Mouse (Mus musculus) gonadal fat pad, adult 2 months (tissue): ENCODE results near the gene Prtg. TPM values are rescaled to one million over a fixed set of nuclear protein-coding genes. Genes with fewer than 3 reads are reported as not detected.

Source experiments
- DNase-seq: peaks from one replicate; pipeline ENCODE4 v3.0.0-alpha.2; 2012; ENCODE audit warnings: low read depth
- polyA plus RNA-seq: library from polyadenylated mRNA; depleted of rRNA; stranded (reverse); fragments of >200 nt; gene quantifications from 2 replicates; pipeline ENCODE4 v1.2.3, GENCODE M21; 2012

Gene Prtg
- polyA plus RNA-seq, 1 experiment, result 0.18 TPM

DNA sequence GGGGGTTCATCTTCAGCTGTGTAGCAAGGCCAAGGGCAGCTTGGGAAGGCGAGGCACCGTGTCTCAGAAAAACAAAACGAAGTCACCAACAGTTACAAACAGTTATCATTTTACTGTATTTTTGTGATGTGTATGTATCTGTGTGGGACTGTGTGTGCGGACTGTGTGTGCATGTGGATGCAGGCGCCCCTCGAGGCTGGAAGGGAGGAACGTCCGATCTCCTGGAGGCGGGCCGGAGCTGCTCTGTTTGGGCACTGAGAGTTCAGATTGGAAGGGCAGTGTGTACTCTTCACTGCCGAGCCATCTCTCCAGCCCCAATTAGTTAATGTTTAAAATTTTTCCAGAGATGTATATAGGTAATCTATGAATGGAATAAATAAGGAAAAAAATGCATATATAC lies 55.5 kb downstream of the Prtg start:
- DNase-seq, result no peak

- no peak for DNase-seq
Observed at GRCm38 (mm10) chr9:72862955-72863354, 56.3 kb downstream of the Prtg start.

DNA sequence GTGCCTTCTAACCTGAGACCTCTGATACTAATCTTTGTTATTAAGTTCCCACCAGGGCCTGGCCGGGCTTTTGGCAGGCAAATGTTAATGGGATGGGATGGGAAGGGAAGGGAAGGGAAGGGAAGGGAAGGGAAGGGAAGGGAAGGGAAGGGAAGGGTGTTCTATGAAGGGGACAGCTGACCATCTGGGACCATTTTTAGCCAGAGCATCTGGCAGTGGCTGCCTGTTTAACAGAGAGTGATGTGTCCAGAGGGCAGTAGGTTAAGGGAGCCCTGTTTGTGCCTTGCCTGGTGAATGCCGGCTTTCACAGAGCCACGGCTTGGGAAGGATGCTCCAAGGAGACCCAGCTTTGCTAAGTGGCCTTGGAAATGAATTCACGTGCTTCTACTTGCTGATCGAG lies 57.1 kb downstream of the Prtg start:
- no peak for DNase-seq

GRCm38 (mm10) chr9:72867434-72867833 lies 60.8 kb downstream of the Prtg start:
- no peak for DNase-seq

DNA sequence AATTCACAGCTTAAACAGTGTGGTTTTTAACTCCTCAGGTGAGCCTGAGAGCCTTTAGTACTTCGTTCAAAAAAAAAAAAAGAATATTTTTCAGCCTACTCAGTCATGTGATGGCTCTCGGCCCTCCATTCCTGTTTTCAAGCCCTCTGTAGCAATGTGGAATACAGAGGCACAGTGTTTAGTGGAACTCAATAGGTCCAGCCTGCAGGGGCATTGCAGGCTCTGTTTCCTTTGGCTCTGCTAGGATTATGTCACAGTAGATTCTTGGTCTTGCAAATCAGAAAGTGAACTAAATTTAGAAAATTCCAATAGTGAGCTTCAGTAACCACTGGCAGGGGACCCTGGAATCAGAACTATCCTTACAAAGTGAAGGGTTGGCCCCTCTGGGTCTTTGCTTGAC lies 62.1 kb downstream of the Prtg start:
- DNase-seq, result no peak

DNA sequence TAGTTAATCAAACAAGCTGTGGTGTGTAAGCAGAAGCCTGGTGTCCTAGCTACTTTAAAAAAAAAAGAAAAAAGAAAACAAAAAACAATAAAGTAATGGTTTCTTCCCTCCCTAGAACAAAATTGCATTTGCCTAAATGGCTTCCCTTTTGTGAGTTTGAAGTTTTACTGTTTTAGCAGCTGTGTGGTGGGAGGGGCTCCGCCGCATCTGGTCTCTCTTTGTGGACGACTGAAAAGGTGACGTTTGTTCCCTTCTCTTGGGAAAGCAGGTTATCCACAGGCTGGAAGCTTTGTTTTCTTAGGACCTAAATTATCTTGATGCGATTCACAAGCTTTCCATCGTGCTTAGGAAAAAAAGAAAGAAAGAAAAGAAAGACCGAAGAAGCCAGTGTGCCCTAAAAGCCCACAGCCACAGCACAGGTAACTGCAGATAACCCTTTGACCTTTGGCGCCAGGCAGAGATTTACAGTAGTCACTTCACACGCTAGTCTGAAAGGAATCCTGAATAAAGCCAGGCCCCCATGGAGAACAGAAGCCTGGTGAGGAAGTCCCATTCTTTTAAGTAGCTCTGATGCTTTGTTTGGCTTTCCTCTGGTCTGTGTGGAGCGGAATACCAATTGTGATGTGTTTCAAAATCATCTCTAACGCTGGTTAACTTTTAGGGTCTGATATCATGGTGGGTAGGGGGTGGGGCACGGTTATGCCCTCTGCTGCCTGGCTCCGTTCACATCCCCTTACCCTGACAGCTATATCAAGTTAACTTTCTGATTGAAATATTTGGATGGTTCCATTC lies 65.0 kb downstream of the Prtg start:
- no peak for DNase-seq

DNA sequence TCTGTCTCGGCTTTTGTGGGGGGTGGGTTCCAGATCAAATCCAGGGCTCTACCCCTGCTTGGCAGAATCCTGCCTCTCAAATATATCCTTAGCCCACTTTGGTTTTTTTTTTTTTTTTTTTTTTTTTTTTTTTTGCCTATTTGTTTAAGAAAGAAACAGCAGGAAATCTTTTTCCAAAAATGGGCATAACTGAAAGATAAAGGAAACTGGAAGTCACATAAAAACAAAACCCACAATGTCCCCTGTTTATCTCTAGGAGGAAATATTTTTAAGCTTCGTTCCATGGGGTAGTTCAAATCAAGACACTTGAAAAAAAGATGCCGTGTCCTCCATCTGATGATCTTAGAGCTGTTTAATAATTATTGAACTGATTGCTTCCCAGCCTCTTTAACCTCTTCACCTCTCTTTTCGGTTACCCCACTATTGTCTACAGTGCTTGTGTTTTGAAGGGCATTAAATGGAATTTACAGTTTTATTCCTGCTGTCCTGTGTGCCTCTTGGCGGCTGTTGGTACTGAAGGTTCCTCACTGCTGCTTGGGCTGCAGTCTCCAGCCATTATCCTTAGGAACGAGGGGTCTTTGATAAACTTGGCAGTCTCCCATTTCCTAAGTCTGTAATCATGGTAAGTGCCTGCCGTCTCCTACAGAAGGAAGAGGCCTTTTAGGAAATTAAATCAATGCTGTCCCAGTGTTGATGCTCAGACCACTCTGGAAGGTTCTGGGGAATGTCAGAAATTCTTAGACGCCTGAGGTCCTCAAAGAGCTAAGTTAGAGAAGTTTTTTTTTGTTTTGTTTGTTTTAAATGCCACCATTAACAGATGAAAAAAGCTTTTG lies 65.8 kb downstream of the Prtg start:
- DNase-seq, result no peak

- DNase-seq, result no peak
Observed at GRCm38 (mm10) chr9:72875878-72876277, 69.2 kb downstream of the Prtg start.

DNA sequence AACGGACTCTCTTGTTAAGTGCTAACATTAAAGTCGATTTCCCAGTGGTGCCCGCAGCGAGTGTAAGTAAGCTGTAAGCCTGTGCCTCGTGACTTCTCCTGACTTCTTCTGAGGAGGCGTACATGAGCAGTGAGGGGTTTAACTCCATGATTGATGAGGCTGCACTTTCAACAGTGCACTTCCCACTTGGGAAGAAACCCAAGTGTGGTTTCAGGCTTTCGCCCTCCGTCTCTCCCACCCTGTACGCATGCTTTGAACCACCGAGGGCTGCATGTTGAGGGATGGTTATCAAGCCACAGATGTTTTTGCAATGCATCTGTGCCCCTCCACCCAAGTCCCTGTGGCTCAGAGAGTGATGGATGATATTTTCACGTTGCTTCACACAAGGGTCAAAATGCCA lies 71.2 kb downstream of the Prtg start:
- no peak for DNase-seq

DNA sequence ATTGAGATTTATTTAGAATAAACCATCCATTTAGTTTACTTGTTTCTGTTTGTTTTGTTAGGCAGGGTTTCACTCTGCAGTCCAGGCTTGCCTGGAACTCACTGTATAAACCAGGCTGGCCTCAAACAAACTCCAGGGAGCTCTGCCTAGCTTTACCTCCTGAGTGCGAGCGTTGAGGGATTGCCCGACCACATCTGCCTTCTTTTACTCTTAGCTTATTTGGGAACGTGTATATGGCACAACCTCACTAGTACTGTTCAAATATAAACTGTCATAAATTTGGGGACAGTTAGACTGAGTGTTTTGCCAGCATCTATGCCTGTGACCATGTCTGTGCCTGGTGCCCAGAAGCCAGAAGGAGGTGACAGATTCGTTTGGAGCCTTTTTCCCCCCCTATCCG lies 72.0 kb downstream of the Prtg start:
- DNase-seq, result no peak

- DNase-seq, result no peak
Observed at GRCm38 (mm10) chr9:72879601-72880000, 72.9 kb downstream of the Prtg start.

GRCm38 (mm10) chr9:72880225-72880960 lies 73.7 kb downstream of the Prtg start:
- DNase-seq, result no peak

GRCm38 (mm10) chr9:72881026-72881768 lies 74.5 kb downstream of the Prtg start:
- no peak for DNase-seq

DNA sequence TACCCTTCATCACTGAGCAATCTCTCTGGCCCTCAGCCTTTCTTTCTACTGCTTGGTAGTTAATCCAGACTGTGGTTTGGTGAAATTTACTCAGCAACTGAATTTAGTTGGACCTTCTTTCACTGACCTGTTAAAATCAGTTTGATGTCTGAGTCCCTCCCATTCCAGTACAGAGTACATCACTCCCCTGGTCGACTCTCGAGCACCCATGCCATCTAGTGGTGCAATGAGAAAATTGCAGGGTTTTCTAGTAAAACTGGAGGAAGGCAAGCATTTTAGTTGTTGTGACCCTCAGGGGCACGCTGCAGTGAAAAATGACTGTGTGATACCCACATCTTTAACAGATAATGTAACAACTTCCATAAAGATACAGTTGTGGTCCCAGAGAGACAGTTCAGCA lies 77.3 kb downstream of the Prtg start:
- DNase-seq, result no peak

- DNase-seq, result no peak
Observed at GRCm38 (mm10) chr9:72889777-72890176, 83.1 kb downstream of the Prtg start.

- DNase-seq, result no peak
Observed at GRCm38 (mm10) chr9:72890499-72891085, 83.9 kb downstream of the Prtg start.

- no peak for DNase-seq
Observed at GRCm38 (mm10) chr9:72892761-72893160, 86.1 kb downstream of the Prtg start.

DNA sequence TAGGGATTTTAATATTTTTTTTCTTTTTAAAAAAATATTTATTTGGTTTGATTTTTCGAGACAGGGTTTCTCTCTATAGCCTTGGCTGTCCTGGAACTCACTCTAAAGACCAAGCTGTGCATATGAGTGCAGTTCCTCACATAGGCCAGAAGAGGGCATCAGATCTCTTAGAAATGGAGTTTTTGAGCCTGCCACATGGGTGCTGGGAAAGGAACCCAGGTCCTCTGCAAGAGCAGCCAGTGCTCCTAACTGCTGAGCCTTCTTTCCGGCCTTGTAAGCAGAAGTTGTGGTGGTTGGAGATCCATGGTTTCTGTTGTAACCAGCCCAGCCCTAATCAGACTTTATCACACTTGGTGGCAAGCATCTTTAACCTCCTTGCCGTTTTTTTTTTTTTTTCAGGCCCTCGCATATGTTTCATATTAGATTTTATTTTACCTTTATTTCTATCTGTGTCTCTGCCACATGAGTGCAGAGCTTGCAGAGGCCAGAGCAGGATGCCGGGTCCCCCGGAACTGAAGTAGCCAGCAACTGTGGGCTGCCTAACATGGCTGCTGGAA lies 88.2 kb downstream of the Prtg start:
- DNase-seq, result no peak

DNA sequence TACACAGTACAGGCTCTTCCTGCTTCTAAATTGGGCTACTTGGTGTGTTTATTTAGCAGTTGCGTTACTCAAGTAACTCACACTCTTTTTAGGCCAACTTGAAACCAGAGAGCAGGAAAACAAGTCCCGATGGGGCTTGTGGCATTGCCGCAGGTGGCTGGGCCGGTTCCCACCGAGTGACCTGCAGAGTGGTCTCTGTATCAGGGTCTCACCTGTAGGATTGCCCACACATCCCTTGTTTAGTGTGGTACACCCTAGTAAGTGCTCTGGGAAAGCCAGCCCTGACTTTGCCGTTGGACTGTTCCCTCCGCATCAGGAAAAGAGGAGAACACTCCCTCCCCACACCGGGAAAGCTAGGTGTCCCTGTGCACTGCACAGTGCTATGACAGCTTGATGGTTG lies 95.4 kb downstream of the Prtg start:
- no peak for DNase-seq

- DNase-seq, result no peak
Observed at GRCm38 (mm10) chr9:72902611-72903010, 95.9 kb downstream of the Prtg start.

DNA sequence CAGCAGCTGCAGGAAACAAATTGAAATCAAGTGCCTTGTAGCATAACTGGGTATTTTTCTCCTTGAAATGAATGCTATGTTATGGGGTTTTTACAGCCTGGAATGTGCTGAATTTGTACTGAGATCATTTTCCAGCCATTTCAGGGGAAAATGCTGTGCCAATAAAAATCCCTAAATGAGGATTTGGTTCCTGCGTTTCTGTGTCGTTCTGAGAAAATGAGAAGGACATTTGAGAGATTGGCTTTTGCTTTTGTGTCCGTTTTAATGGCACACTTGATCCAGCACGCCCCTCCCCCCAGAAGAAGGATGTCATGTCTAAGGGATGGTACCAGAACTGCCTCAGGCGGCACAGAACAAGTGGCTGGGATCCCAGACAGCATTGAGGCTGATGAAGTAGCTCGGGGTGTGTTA lies 100.0 kb downstream of the Prtg start:
- DNase-seq, result no peak
